Mouse (Mus musculus) hindbrain, embryonic 16.5 days (tissue): Measurements from ENCODE around the gene A230050P20Rik. TPM values are rescaled to one million over a fixed set of nuclear protein-coding genes. Genes with fewer than 3 reads are reported as not detected.
A peak's percentile ranks its signal among the peaks of the same experiment; 100 is the strongest.

Experiments
- ATAC-seq: fragments of 200-750 bp; cut with Nextera tagmentation; 2 replicates; pipeline ENCODE4 v1.8.0; 2017; ENCODE audit warnings: moderate TSS enrichment, moderate library complexity
- H3K27ac ChIP-seq: fragments of 300-500 bp; sonication (generic); 2 replicates; pipeline ENCODE4 v1.5.1; 2014; ENCODE audit warnings: low read depth, mild to moderate bottlenecking, control low read depth, low read length, moderate library complexity
- H3K27me3 ChIP-seq: fragments of 300-500 bp; sonication (generic); replicated peaks from 2 replicates; pipeline ENCODE4 v1.6.1; 2014; ENCODE audit warnings: low read length; ENCODE audit not compliant: control insufficient read depth, insufficient read depth
- H3K36me3 ChIP-seq: fragments of 300-500 bp; sonication (generic); 2 replicates; pipeline ENCODE4 v1.6.1; 2014; ENCODE audit warnings: mild to moderate bottlenecking, low read length, moderate library complexity, mixed read lengths; ENCODE audit not compliant: control insufficient read depth, insufficient read depth
- H3K4me1 ChIP-seq: fragments of 300-500 bp; sonication (generic); 2 replicates; pipeline ENCODE4 v1.6.1; 2014; ENCODE audit warnings: low read depth, low read length; ENCODE audit not compliant: control insufficient read depth, insufficient read depth
- H3K4me2 ChIP-seq: fragments of 300-500 bp; sonication (generic); 2 replicates; pipeline ENCODE4 v1.6.1; 2014; ENCODE audit warnings: mild to moderate bottlenecking, low read length, control low read depth, moderate library complexity
- H3K4me3 ChIP-seq: fragments of 300-500 bp; sonication (generic); 2 replicates; pipeline ENCODE4 v1.5.1; 2014; ENCODE audit warnings: mild to moderate bottlenecking, low read length, control low read depth, moderate library complexity
- H3K9ac ChIP-seq: fragments of 300-500 bp; sonication (generic); 2 replicates; pipeline ENCODE4 v1.6.1; 2014; ENCODE audit warnings: low read depth, mild to moderate bottlenecking, control low read depth, low read length, moderate library complexity
- H3K9me3 ChIP-seq: fragments of 300-500 bp; sonication (generic); 2 replicates; pipeline ENCODE4 v1.6.1; 2014; ENCODE audit warnings: mild to moderate bottlenecking, low read length, moderate library complexity; ENCODE audit not compliant: control insufficient read depth
- WGBS: fragments of 180-500 bp; shearing (Covaris S2); extraction: QIAGEN DNeasy Blood & Tissue Kit; methylation state at CpG from one replicate; pipeline ENCODE4 v1.1.7; 2014; 5-methylcytosine and 5-hydroxymethylcytosine counted together
- polyA plus RNA-seq: library from polyadenylated mRNA; unstranded; fragments of >200 nt; fragmentation: Nextera tagmentation; extraction: Ambion mirVana; gene quantifications from 2 replicates; pipeline ENCODE4 v1.2.1, GENCODE M21; 2015

The A230050P20Rik gene
- polyA plus RNA-seq, 1 experiment from 2014 or later = 22.6 TPM

DNA sequence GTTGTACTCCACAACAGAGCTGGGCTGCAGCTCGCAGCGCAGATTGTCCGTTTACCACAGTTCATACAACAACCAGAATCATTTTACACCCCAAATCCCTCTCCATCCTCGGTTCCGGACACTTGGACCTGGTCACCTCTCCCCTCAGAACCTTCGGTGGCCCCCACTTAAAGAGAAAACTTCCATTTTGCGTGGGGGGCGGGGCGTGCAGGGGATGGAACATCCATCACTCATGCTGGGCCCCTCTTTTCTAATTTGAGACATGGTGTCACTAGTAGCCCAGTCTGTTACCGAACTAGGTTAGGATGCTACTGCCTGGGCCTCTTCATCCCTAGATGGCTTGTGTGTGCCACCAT, 10.2 kb downstream of the A230050P20Rik start:
- no peaks in the 10 kb centered on the region for H3K9me3 ChIP-seq
- peak overlapping the region; percentile 90 for H3K27ac ChIP-seq
- WGBS = 19% methylated on average over 10 of the region's 10 CpGs
- peak overlapping the region; percentile 64 for H3K4me2 ChIP-seq
- H3K4me1 ChIP-seq = peaks cover 4% of the 10 kb centered on the region
- H3K36me3 ChIP-seq = no peaks in the 10 kb centered on the region
- peak overlapping the region; percentile 75 for H3K9ac ChIP-seq
- peak overlapping the region; percentile 44 for H3K4me3 ChIP-seq
- ATAC-seq = peak; percentile 3; the same call in 1 of the 2 replicates
- H3K27me3 ChIP-seq = no peaks in the 10 kb centered on the region

DNA sequence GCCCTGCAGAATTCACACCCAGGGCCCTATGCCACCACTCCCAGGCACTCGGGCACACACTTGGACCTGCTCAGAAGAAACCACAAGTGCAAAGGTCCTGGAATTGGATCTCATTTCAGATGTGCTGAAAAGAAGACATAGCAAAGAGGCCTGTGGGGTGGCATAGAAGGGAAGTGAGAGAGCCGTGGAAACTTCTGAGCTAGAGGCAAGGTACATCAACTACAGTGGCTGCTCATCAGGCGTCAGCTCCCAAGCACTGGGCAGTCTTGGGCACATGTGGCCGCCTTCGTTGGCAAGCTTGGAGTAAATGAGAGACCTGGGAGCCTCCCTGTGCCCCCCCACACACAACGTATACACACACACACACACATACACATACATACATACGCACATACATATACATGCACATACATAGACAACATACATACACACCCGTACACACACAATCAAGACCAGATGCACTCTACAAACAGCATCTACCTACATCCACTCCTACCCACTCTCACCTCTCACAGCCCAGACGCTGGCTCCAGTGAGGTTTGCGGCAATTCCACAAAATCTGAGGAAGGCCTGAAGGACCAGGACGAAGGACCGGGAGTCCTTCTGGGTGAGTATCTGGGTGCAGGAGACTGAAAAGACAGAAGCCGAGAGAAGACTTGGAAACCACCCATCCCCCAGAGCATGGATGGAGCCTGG, 10.8 kb downstream of the A230050P20Rik start, which contains the start of gene Angptl6:
TSS of gene Angptl6 (minus strand) at position 631 of the 696 bp plus-strand sequence.
- Histone ChIP-seq H3K4me1 (peaks cover 4% of the 10 kb centered on the region), H3K4me3 (peak within 1 kb of the TSS; percentile 44), H3K9me3 (no peaks in the 10 kb centered on the region), H3K27ac (peak within 1 kb of the TSS; percentile 90), H3K36me3 (no peaks in the 10 kb centered on the region), H3K27me3 (no peaks in the 10 kb centered on the region), H3K4me2 (peak within 1 kb of the TSS; percentile 64), H3K9ac (peak within 1 kb of the TSS; percentile 75)
- no peak for ATAC-seq
- WGBS = 92% methylated on average over 13 of the region's 13 CpGs

DNA sequence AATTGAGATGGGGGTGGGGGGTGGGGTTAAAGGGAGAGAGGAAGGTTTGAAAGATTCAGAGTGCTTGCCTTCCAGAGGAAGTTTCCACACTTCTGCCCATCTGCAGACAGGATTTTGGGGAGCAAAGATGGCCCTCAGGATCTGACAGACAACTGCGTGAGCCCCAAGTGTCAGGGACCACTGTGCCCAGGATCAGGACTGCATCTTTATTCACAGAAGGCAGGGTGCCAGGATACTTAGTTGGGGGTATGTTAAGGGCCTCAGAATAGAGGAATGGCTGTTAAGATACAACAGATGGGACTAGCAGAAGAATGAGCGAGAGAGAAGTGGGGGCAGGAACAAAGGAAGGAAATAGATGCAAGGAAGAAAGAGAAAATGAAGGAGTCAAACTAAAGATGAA, 18.1 kb downstream of the A230050P20Rik start:
- ATAC-seq = no peak
- WGBS = 95% methylated on average over 2 of the region's 2 CpGs

DNA sequence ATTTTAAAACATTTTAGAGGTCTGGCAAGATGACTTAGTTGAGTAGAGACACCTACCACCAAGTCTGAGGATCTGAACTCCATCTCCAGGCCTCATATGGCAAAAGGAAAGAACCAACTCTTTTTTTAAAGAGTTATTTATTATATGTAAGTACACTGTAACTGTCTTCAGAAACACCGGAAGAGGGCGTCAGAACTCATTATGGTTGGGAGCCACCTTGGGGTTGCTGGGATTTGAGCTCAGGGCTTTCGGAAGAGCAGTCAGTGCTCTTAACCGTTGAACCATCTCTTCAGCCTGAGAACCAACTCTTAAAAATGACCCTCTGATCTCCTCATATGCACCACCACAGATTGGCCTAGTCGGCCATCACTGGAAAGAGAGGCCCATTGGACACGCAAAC, 18.7 kb downstream of the A230050P20Rik start:
- Histone ChIP-seq H3K4me3 (no peak overlapping the region), H3K27me3 (no peaks in the 10 kb centered on the region), H3K4me2 (peak overlapping the region; percentile 63), H3K9me3 (no peaks in the 10 kb centered on the region), H3K36me3 (peaks cover 25% of the 10 kb centered on the region), H3K27ac (peak overlapping the region; percentile 81), H3K9ac (no peak overlapping the region), H3K4me1 (peaks cover 11% of the 10 kb centered on the region)
- ATAC-seq = no peak
- 87% methylated on average over 6 of the region's 6 CpGs for WGBS

More for the DNA sequence above, 18.1 kb downstream of the A230050P20Rik start:
- Histone ChIP-seq H3K36me3 (peaks cover 19% of the 10 kb centered on the region), H3K4me1 (peaks cover 11% of the 10 kb centered on the region), H3K4me3 (no peak overlapping the region), H3K4me2 (no peak overlapping the region), H3K27ac (no peak overlapping the region), H3K27me3 (no peaks in the 10 kb centered on the region), H3K9ac (no peak overlapping the region), H3K9me3 (no peaks in the 10 kb centered on the region)

DNA sequence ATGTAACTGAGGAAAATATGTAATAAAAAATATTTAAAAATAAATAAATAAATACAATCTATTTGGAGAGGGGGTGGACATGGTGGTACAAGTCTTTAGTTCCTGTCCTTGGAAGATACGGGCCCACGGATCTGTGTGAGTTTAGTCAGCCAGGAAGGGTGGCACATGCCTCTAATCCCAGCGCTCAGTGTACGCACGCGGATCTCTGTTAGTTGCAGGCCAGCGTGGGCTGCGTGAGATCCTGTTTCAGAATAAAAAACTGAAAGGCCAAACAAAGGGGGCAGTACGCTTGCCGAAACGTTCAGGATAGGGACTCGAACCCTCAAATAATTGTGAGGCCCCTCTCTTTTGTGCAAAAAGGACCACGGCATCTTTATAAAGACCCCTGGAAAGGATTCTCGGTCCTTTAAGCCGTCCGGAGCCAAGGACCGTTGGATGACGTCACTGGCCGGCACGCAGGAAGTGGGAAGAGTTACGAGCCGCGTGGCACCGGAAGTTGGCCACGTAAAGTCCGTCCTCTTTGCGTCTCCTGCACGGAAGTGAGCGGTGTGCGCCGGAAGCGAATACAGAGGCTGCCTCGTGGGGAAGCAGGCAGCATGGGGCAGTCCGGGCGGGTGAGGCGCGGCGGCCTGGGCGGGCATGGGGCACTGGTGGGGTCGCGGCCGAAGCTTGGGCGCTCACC, 19.4 kb downstream of the A230050P20Rik start, which contains the start of gene Ppan:
TSS of gene Ppan (plus strand) at position 472 of the 682 bp plus-strand sequence.
- peak within 1 kb of the TSS; percentile 94 for H3K4me3 ChIP-seq
- ATAC-seq = peak; percentile 97
- H3K36me3 ChIP-seq = peaks cover 28% of the 10 kb centered on the region
- WGBS = under 1% methylated on average over 40 of the region's 43 CpGs
- H3K4me2 ChIP-seq = peak within 1 kb of the TSS; percentile 75
- peak within 1 kb of the TSS; percentile 85 for H3K9ac ChIP-seq
- no peaks in the 10 kb centered on the region for H3K9me3 ChIP-seq
- no peaks in the 10 kb centered on the region for H3K27me3 ChIP-seq
- peak within 1 kb of the TSS; percentile 81 for H3K27ac ChIP-seq
- H3K4me1 ChIP-seq = peaks cover 11% of the 10 kb centered on the region

DNA sequence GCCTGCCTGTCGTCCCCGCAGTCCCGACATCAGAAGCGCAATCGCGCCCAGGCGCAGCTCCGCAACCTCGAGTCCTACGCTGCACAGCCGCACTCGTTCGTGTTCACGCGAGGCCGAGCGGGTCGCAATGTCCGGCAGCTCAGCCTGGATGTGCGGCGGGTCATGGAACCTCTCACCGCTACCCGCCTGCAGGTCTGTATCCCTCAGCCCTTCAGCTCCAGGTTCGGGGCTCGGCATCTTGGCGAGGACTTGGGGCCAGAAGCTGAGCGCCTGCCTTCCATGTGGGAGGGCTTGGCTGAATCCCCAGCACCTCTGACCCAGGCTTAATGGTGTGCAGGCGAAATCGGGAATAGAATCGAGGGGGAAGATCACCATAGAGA, 19.9 kb downstream of the A230050P20Rik start:
- Histone ChIP-seq H3K27me3 (no peaks in the 10 kb centered on the region), H3K4me2 (peak overlapping the region; percentile 75), H3K9ac (peak overlapping the region; percentile 85), H3K4me3 (peak overlapping the region; percentile 94), H3K4me1 (peaks cover 11% of the 10 kb centered on the region), H3K36me3 (peaks cover 32% of the 10 kb centered on the region), H3K27ac (peak overlapping the region; percentile 81), H3K9me3 (no peaks in the 10 kb centered on the region)
- WGBS = under 1% methylated on average over 30 of the region's 30 CpGs
- ATAC-seq = peak; percentile 66

DNA sequence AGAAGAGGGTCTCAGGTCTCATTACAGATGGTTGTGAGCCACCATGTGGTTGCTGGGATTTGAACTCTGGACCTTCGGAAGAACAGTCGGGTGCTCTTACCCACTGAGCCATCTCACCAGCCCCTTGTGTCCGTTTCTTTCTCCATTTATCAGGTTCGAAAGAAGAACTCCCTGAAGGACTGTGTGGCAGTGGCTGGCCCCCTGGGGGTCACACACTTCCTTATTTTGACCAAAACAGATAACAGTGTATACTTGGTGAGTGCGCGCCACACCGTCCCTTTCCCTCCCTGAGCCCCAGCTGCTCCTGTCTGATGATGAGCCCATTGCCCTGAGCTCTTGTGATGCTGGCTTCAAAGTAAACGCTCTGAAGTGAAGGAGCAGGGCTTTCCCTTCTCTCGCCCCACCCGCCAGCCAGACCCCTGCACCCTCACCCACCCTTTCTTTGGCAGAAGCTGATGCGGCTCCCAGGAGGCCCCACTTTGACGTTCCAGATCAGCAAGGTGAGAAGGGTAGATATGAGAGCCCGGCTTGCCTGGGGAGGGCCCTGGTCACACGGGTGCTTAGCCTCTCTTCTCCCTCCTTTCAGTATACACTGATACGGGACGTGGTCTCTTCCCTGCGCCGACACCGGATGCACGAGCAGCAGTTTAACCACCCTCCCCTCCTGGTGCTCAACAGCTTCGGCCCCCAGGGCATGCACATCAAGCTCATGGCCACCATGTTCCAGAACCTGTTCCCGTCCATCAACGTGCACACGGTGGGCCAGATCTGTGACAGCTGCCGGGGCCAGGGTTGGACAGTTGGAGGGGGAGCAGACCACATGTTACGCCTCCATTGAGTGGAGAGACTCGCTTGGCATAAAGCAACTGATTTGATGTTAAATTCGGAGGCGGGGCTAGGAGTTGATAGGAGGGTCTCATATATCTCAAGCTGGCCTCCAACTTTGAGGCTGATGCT, 21.0 kb downstream of the A230050P20Rik start:
- Histone ChIP-seq H3K4me1 (peaks cover 11% of the 10 kb centered on the region), H3K4me3 (no peak overlapping the region), H3K4me2 (peak overlapping the region; percentile 21; the same call in 1 of the 2 replicates), H3K27ac (no peak overlapping the region), H3K9ac (no peak overlapping the region), H3K9me3 (no peaks in the 10 kb centered on the region), H3K27me3 (no peaks in the 10 kb centered on the region), H3K36me3 (peaks cover 42% of the 10 kb centered on the region)
- 87% methylated on average over 29 of the region's 29 CpGs for WGBS
- no peak for ATAC-seq

DNA sequence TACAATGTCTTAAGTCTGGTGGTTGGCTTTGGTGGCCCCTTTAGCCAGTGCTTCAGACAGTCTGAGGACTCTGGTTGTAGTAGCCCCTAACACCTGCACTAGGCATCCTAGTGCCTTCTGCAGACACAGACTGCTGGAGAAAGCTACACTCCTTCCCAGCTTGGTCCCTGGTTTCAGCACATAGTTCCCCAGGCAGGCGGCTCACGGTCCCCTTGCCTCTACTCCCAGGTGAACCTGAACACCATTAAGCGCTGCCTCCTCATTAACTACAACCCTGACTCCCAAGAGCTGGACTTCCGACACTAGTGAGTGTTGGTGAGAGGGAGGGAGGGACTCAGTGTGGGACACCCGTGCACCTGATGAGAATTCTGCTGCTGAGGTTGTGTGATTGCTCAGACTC, 22.0 kb downstream of the A230050P20Rik start:
- Histone ChIP-seq H3K9ac (no peak overlapping the region), H3K27ac (no peak overlapping the region), H3K36me3 (peaks cover 52% of the 10 kb centered on the region), H3K4me3 (no peak overlapping the region), H3K4me2 (no peak overlapping the region), H3K4me1 (peaks cover 11% of the 10 kb centered on the region), H3K9me3 (no peaks in the 10 kb centered on the region), H3K27me3 (no peaks in the 10 kb centered on the region)
- 92% methylated on average over 5 of the region's 5 CpGs for WGBS
- no peak for ATAC-seq
